Mouse (Mus musculus) liver, embryonic 11.5 days (tissue): Measurements from ENCODE around the gene Fam207a. TPM values are rescaled to one million over a fixed set of nuclear protein-coding genes. Genes with fewer than 3 reads are reported as not detected.

Source experiments
- ATAC-seq: fragments of 200-750 bp; cut with Nextera tagmentation; replicated peaks from 2 replicates; pipeline ENCODE4 v1.8.0; 2017; ENCODE audit warnings: moderate number of reproducible peaks, mild to moderate bottlenecking, moderate TSS enrichment, moderate library complexity; ENCODE audit not compliant: low FRiP score
- DNase-seq: peaks from one replicate; pipeline ENCODE4 v3.0.0-alpha.2; 2017; ENCODE audit warnings: low spot score
- H3K27ac ChIP-seq: fragments of 300-500 bp; sonication (generic); 2 replicates; pipeline ENCODE4 v1.5.1; 2014; ENCODE audit warnings: mild to moderate bottlenecking, low read depth, low read length, control low read depth
- H3K27me3 ChIP-seq: fragments of 300-500 bp; sonication (generic); replicated peaks from 2 replicates; pipeline ENCODE4 v1.6.1; 2014; ENCODE audit warnings: low read length, mixed read lengths; ENCODE audit not compliant: control insufficient read depth, insufficient read depth
- H3K36me3 ChIP-seq: fragments of 300-500 bp; sonication (generic); 2 replicates; pipeline ENCODE4 v1.6.1; 2014; ENCODE audit warnings: mild to moderate bottlenecking, low read length, moderate library complexity, mixed read lengths; ENCODE audit not compliant: control insufficient read depth, insufficient read depth
- H3K4me1 ChIP-seq: fragments of 300-500 bp; sonication (generic); replicated peaks from 2 replicates; pipeline ENCODE4 v1.6.1; 2014; ENCODE audit warnings: low read length, mixed read lengths; ENCODE audit not compliant: control insufficient read depth, insufficient read depth
- H3K4me2 ChIP-seq: fragments of 300-500 bp; sonication (generic); 2 replicates; pipeline ENCODE4 v1.6.1; 2014; ENCODE audit warnings: mild to moderate bottlenecking, control low read depth, moderate library complexity
- H3K4me3 ChIP-seq: fragments of 300-500 bp; sonication (generic); 2 replicates; pipeline ENCODE4 v1.5.1; 2014; ENCODE audit warnings: low read depth, low read length, control low read depth
- H3K9ac ChIP-seq: fragments of 300-500 bp; sonication (generic); 2 replicates; pipeline ENCODE4 v1.6.1; 2014; ENCODE audit warnings: low read depth, low read length, control low read depth
- H3K9me3 ChIP-seq: fragments of 300-500 bp; sonication (generic); 2 replicates; pipeline ENCODE4 v1.6.1; 2016; ENCODE audit warnings: low read length, inconsistent platforms, mixed read lengths; ENCODE audit not compliant: control insufficient read depth
- WGBS: fragments of 180-500 bp; shearing (Covaris S2); extraction: QIAGEN DNeasy Blood & Tissue Kit; methylation state at CpG from one replicate; pipeline ENCODE4 v1.1.7; 2014; 5-methylcytosine and 5-hydroxymethylcytosine counted together
- polyA plus RNA-seq: library from polyadenylated mRNA; unstranded; fragments of >200 nt; fragmentation: Nextera tagmentation; extraction: Ambion mirVana; gene quantifications from 2 replicates; pipeline ENCODE4 v1.2.1, GENCODE M21; 2014

Gene Fam207a
- polyA plus RNA-seq, 1 experiment from 2014 or later, result 47.4 TPM

DNA sequence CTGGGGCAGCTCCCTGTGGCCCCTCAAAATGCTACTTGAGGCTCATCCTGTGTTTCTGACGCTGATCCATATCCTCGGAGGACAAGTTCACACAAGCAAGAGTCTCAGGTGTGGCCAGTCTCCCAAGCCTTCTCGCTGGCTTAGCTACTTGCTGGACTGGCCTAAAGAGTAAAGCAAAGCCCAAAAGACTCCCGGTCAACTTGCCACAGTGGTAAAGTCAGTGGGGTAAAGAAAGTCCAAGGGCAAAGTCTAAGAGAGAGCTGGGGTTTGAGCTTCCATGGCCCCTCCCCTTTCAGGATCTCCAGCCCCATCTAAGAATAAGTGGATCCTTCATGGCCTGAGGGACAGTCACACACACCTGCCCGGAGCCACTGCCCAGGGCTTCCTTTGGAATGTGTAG lies 36.6 kb upstream of the Fam207a start:
- H3K4me1 ChIP-seq, result no peaks in the 10 kb centered on the region; the same call in 1 of the 2 replicates
- no peak overlapping the region for H3K4me2 ChIP-seq
- H3K27me3 ChIP-seq, result no peaks in the 10 kb centered on the region
- DNase-seq (no peak), ATAC-seq (no peak)
- no peaks in the 10 kb centered on the region for H3K9me3 ChIP-seq
- 89% methylated on average over 5 of the region's 5 CpGs for WGBS
- H3K4me3 ChIP-seq, result no peak overlapping the region
- H3K27ac ChIP-seq, result no peak overlapping the region
- no peak overlapping the region for H3K9ac ChIP-seq
- H3K36me3 ChIP-seq, result no peaks in the 10 kb centered on the region

DNA sequence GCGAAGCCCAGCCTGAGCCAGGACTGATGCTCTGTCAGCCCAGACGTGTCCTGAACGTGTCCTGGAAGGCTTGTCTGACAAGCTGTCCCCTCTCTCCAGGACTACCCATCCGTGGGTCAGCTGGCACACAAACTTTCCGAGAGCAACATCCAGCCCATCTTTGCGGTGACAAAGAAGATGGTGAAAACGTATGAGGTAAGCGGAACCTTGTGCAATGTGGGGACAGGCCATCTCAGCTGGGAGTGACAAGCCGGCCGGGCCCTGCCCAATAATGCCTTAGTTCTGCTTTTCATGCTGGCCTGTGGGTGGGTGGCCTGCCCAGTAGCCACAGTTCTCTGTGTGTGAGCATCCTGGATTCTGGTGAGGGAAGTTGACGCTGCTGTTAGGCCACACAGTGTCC lies 35.3 kb upstream of the Fam207a start:
- no peaks in the 10 kb centered on the region; the same call in 1 of the 2 replicates for H3K4me1 ChIP-seq
- ATAC-seq, result no peak
- DNase-seq, result no peak
- WGBS, result 74% methylated on average over 11 of the region's 11 CpGs
- no peak overlapping the region for H3K27ac ChIP-seq
- H3K4me2 ChIP-seq, result no peak overlapping the region
- H3K36me3 ChIP-seq, result no peaks in the 10 kb centered on the region
- H3K9ac ChIP-seq, result no peak overlapping the region
- no peaks in the 10 kb centered on the region for H3K9me3 ChIP-seq
- H3K4me3 ChIP-seq, result no peak overlapping the region
- H3K27me3 ChIP-seq, result no peaks in the 10 kb centered on the region

DNA sequence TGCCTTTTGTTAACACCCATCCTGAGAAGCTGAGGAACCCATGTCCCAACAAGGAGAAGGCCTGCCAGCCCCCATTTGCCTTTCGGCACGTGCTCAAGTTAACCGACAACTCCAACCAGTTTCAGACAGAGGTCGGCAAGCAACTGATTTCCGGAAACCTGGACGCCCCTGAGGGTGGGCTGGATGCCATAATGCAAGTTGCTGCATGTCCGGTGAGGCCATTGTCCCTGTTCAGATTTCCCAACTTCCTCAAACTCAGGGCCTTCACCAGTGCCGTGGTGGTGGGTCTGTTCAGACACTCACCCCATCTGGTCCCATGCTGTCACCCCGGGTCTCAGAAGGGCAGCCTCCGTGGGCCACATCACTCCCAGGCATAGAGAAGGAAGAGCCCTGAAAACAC lies 33.0 kb upstream of the Fam207a start:
- Histone ChIP-seq H3K27ac (no peak overlapping the region), H3K9ac (no peak overlapping the region), H3K4me3 (no peak overlapping the region), H3K27me3 (no peaks in the 10 kb centered on the region), H3K4me2 (no peak overlapping the region), H3K36me3 (no peaks in the 10 kb centered on the region), H3K4me1 (no peaks in the 10 kb centered on the region; the same call in 1 of the 2 replicates), H3K9me3 (no peaks in the 10 kb centered on the region)
- no peak for ATAC-seq
- 83% methylated on average over 10 of the region's 10 CpGs for WGBS
- no peak for DNase-seq

DNA sequence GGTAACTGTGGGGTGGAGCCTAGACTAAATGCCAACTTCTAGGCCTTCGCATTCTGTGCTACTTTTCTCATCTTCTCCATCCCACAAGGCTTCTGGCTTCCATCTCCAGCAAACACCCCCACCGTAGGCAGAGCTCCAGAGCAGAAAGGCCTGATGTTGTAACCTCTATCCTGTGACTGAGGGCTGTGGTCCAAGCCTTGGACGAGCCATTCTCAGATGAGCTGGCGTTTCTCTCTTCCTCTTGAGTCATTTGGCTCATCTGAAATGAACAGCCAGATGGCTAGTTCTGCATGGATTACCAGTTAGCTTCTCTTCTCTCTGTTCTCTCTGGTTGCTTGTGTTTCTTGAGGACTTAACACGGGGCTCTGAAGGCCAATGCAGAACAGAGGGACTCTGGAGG lies 29.3 kb upstream of the Fam207a start:
- Histone ChIP-seq H3K4me2 (no peak overlapping the region), H3K27ac (no peak overlapping the region), H3K4me3 (no peak overlapping the region), H3K9me3 (no peaks in the 10 kb centered on the region), H3K9ac (no peak overlapping the region), H3K4me1 (no peaks in the 10 kb centered on the region), H3K36me3 (no peaks in the 10 kb centered on the region), H3K27me3 (no peaks in the 10 kb centered on the region)
- 72% methylated on average over 5 of the region's 5 CpGs for WGBS
- DNase-seq, result no peak
- ATAC-seq, result no peak

DNA sequence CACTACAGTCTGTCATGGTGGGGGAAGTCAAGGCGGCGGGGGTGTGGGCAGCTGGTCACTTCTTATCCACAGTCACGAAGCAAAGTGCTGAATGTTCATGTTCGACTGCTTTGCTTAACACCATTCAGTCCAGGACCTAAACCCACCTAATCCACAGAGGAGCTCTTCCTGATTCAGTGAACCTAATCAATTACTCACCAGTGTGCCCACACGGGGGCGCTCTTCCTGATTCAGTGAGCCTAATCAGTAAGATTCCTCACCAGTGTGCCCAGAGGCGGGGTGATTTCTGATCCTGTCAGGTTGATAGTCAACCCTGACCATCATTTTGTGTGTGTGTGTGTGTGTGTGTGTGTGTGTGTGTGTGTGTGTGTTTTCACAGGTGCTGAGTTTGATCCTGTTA lies 27.6 kb upstream of the Fam207a start:
- Histone ChIP-seq H3K27ac (no peak overlapping the region), H3K4me2 (no peak overlapping the region), H3K4me3 (no peak overlapping the region), H3K4me1 (no peaks in the 10 kb centered on the region), H3K9me3 (no peaks in the 10 kb centered on the region), H3K36me3 (no peaks in the 10 kb centered on the region), H3K9ac (no peak overlapping the region), H3K27me3 (no peaks in the 10 kb centered on the region)
- no peak for ATAC-seq
- WGBS, result 44% methylated on average over 7 of the region's 7 CpGs
- no peak for DNase-seq

DNA sequence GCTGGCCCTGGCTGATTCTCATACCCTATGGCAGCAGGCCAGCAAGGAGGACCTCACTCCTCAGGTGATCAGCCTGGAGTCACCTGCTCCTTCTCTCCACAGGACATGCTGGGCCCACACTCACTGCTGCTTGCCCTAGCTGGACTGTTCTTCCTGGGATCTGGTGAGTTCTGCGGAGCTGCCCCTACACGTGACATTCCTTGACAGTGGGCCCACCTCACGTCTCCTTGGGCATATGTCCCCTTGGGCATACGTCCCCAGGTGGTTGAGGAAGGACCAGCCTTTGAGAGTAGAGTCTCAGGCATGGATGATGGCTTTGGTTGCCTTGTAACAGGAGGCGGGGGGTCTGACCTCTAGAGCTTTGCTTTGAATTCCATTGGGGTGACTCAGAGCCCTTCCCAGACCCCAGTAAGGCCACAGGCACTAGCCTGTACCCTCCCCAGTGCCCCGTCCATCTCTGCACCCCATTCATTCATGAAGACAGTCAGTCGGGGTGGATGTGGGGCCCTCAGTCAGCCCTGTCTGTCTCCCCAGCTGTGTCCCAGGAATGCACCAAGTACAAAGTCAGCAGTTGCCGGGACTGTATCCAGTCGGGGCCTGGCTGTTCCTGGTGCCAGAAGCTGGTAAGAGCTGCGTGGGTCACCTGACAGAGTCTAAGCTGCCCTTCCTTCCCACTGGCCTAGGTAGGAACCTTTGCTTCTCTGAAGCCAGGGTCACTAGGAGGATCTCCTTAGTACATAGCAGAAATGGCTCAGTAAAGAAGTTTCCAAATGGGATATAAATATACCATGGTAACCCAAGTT lies 26.5 kb upstream of the Fam207a start:
- ATAC-seq (no peak), DNase-seq (no peak)
- no peaks in the 10 kb centered on the region for H3K4me1 ChIP-seq
- H3K9ac ChIP-seq, result no peak overlapping the region
- H3K4me3 ChIP-seq, result no peak overlapping the region
- H3K36me3 ChIP-seq, result no peaks in the 10 kb centered on the region
- H3K27me3 ChIP-seq, result no peaks in the 10 kb centered on the region
- H3K4me2 ChIP-seq, result no peak overlapping the region
- no peak overlapping the region for H3K27ac ChIP-seq
- 75% methylated on average over 10 of the region's 10 CpGs for WGBS
- no peaks in the 10 kb centered on the region for H3K9me3 ChIP-seq

DNA sequence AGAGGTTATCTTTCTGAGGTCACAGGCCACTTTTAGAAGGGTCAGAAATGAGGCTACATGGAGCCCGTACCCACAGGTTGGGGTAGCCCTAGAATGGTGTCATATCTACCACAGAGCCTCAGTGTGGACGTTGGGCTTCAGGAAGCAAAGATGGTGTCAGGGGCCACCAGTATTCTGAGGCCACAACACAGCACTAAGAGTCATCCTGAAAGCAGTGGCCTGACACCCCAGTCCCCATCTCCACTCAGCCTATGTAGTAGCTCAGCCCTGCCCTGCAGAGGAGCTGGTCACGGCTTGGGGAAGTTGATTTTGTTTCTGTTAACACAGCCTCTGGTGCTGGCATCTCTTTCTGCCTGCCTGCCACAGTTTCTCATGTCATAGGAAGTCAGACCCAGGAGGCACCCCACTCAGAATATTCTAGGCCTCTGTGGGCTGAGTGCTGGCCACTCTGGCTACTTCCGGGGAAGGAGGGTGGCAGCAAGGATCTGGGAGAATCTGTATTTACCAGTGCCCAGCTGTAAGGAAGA lies 25.1 kb upstream of the Fam207a start:
- no peak for DNase-seq
- H3K4me1 ChIP-seq, result no peaks in the 10 kb centered on the region
- H3K27ac ChIP-seq, result no peak overlapping the region
- no peak overlapping the region for H3K4me3 ChIP-seq
- no peak overlapping the region for H3K4me2 ChIP-seq
- no peaks in the 10 kb centered on the region for H3K36me3 ChIP-seq
- H3K27me3 ChIP-seq, result no peaks in the 10 kb centered on the region
- no peak for ATAC-seq
- H3K9ac ChIP-seq, result no peak overlapping the region
- H3K9me3 ChIP-seq, result no peaks in the 10 kb centered on the region
- 61% methylated on average over 4 of the region's 4 CpGs for WGBS

DNA sequence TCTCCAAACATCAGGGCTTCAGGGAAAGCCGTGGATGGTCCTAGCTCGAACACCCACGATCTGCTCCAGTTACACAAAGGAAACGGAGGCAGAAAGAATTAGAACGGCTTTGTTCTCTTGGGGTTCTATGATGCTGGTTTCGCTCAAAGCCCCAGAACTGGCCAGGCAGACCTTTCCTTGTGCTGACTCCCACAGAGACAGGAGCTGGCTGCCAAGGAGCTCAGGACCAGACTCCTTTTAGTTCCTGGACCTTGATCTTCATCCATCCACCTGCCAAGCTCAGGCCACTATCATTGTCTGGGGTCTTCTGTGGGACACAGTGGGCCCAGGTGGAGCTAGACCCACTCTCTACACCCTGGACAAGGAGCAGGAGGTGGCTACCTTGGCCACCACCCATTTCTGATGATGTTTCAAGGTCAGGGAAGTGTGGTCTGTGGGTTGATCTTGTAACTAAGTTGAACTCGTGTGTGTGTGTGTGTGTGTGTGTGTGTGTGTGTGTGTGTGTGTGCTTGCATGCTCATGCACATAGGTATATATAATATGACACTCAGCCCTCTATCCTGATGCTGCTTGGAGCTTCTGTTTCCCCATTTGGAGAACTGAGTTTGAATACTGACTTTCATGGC lies 23.8 kb upstream of the Fam207a start:
- H3K9ac ChIP-seq, result no peak overlapping the region
- no peaks in the 10 kb centered on the region for H3K36me3 ChIP-seq
- no peak overlapping the region for H3K4me3 ChIP-seq
- DNase-seq (no peak), ATAC-seq (no peak)
- H3K4me1 ChIP-seq, result no peaks in the 10 kb centered on the region
- no peak overlapping the region for H3K4me2 ChIP-seq
- H3K9me3 ChIP-seq, result no peaks in the 10 kb centered on the region
- no peak overlapping the region for H3K27ac ChIP-seq
- H3K27me3 ChIP-seq, result no peaks in the 10 kb centered on the region
- WGBS, result 84% methylated on average over 7 of the region's 7 CpGs
